Mouse (Mus musculus): ENCODE results near the gene Gm5678. TPM values are rescaled to one million over a fixed set of nuclear protein-coding genes. Genes with fewer than 3 reads are reported as not detected.

Gm5678 gene
- polyA plus RNA-seq, 1 experiment from 2014 or later = 8.0 TPM

DNA sequence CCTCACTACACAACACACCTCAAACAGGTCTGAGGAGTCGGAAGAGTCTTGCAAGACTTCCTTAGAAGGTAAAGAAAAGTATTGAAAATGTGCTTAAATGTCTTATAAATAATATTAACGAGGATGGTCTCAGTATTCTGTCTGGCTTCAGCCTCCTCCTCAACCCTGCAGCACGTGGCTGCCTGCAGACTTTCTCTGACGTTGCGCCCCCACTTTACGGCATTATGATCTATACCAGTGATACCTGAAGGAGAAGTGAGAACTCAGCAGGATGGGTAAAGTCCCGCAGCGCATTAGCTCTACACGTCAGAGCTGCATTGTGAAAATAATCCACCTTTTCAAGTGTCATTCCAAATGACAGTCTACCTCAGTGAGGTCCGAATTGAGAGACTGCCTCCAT, 33.4 kb upstream of the Gm5678 start:
- WGBS = 92% methylated on average over 10 of the region's 10 CpGs

DNA sequence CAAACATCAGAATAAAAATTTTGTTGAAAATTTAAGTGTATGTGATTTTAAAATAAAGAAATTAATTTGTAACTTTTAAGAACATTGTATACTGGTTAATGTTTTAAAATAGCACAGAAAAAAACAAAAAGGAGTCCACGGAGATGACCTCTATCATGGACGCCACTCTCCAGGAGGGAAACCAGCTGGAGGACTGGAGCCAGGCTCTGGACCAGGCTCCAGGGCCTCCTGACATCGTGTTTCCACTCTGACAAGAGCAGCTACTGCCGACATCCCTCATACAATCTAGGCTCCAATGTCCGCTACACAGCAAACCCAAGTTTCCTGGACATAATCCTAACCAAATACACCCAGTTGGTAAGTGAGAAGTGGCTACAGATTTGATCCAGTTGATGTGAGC, 32.1 kb upstream of the Gm5678 start:
- H3K4me3 ChIP-seq (ENCODE audit: low read depth, low read length) = no peak overlapping the region
- H3K4me1 ChIP-seq (replicated peaks; ENCODE audit: control insufficient read depth, insufficient read depth) = no peaks in the 10 kb centered on the region
- H3K36me3 ChIP-seq (ENCODE audit: control insufficient read depth, insufficient read depth, low read length) = no peaks in the 10 kb centered on the region
- H3K27ac ChIP-seq (replicated peaks) = no peak overlapping the region
- no peak overlapping the region for H3K9ac ChIP-seq (ENCODE audit: low read length)
- TF ChIP-seq CTCF (IDR thresholded peaks at IDR 0.05; ENCODE audit: low read depth) (no peak), EP300 (optimal IDR thresholded peaks at IDR 0.05) (no peak)
- 65% methylated on average over 5 of the region's 5 CpGs for WGBS
- ATAC-seq (ENCODE audit: low FRiP score, low TSS enrichment) (no peak), DNase-seq (ENCODE audit: low spot score) (no peak)
- no peaks in the 10 kb centered on the region for H3K27me3 ChIP-seq (ENCODE audit: control insufficient read depth, insufficient read depth, low read length)
- no peaks in the 10 kb centered on the region for H3K9me3 ChIP-seq (ENCODE audit: control insufficient read depth, low read length)
- no peak overlapping the region for H3K4me2 ChIP-seq (replicated peaks; ENCODE audit: low read depth)

More for the DNA sequence above, 33.4 kb upstream of the Gm5678 start:
- H3K27me3 ChIP-seq (ENCODE audit: control insufficient read depth, insufficient read depth, low read length) = no peaks in the 10 kb centered on the region
- H3K9me3 ChIP-seq (ENCODE audit: control insufficient read depth, low read length) = no peaks in the 10 kb centered on the region
- H3K36me3 ChIP-seq (ENCODE audit: control insufficient read depth, insufficient read depth, low read length) = no peaks in the 10 kb centered on the region
- H3K4me3 ChIP-seq (ENCODE audit: low read depth, low read length) = no peak overlapping the region
- H3K27ac ChIP-seq (replicated peaks) = no peak overlapping the region
- H3K4me2 ChIP-seq (replicated peaks; ENCODE audit: low read depth) = no peak overlapping the region
- ATAC-seq (ENCODE audit: low FRiP score, low TSS enrichment) (no peak), DNase-seq (ENCODE audit: low spot score) (no peak)
- H3K9ac ChIP-seq (ENCODE audit: low read length) = no peak overlapping the region
- TF ChIP-seq EP300 (optimal IDR thresholded peaks at IDR 0.05) (no peak), CTCF (IDR thresholded peaks at IDR 0.05; ENCODE audit: low read depth) (no peak)
- H3K4me1 ChIP-seq (replicated peaks; ENCODE audit: control insufficient read depth, insufficient read depth) = no peaks in the 10 kb centered on the region

- H3K9me3 ChIP-seq (ENCODE audit: control insufficient read depth, low read length) = no peaks in the 10 kb centered on the region
- H3K4me1 ChIP-seq (replicated peaks; ENCODE audit: control insufficient read depth, insufficient read depth) = no peaks in the 10 kb centered on the region
- no peak overlapping the region for H3K9ac ChIP-seq (ENCODE audit: low read length)
- no peaks in the 10 kb centered on the region for H3K27me3 ChIP-seq (ENCODE audit: control insufficient read depth, insufficient read depth, low read length)
- no peak overlapping the region for H3K27ac ChIP-seq (replicated peaks)
- H3K4me2 ChIP-seq (replicated peaks; ENCODE audit: low read depth) = no peak overlapping the region
- H3K4me3 ChIP-seq (ENCODE audit: low read depth, low read length) = no peak overlapping the region
- DNase-seq (ENCODE audit: low spot score) = no peak
- H3K36me3 ChIP-seq (ENCODE audit: control insufficient read depth, insufficient read depth, low read length) = no peaks in the 10 kb centered on the region
- TF ChIP-seq CTCF (IDR thresholded peaks at IDR 0.05; ENCODE audit: low read depth) (no peak), EP300 (optimal IDR thresholded peaks at IDR 0.05) (no peak)
- ATAC-seq (ENCODE audit: low FRiP score, low TSS enrichment) = no peak
- 98% methylated on average over 7 of the region's 7 CpGs for WGBS
Observed at GRCm38 (mm10) chr16:93596807-93597206, 31.1 kb upstream of the Gm5678 start.

DNA sequence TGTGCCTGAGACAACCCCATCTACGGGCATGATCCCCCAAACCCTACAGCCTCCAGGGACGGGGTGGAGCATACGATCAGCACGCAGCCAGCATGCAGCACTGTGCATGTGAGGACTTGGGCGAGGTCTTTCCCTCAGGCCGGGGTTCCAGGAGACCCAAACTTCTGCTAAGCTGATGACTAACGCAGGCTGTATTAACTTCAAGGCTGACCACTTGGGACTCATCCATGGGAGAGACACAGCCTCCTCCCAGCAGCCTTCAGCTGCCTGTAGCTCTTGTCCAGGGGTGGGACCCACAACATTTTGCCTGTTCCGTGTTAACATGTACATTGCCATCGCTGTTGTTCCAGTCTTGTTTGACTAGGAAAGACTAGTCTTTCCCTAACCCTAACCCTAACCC, 30.3 kb upstream of the Gm5678 start:
- H3K36me3 ChIP-seq (ENCODE audit: control insufficient read depth, insufficient read depth, low read length) = no peaks in the 10 kb centered on the region
- no peaks in the 10 kb centered on the region for H3K27me3 ChIP-seq (ENCODE audit: control insufficient read depth, insufficient read depth, low read length)
- DNase-seq (ENCODE audit: low spot score) = no peak
- no peak overlapping the region for H3K4me2 ChIP-seq (replicated peaks; ENCODE audit: low read depth)
- no peaks in the 10 kb centered on the region for H3K4me1 ChIP-seq (replicated peaks; ENCODE audit: control insufficient read depth, insufficient read depth)
- no peak for ATAC-seq (ENCODE audit: low FRiP score, low TSS enrichment)
- H3K9ac ChIP-seq (ENCODE audit: low read length) = no peak overlapping the region
- TF ChIP-seq EP300 (optimal IDR thresholded peaks at IDR 0.05) (no peak), CTCF (IDR thresholded peaks at IDR 0.05; ENCODE audit: low read depth) (no peak)
- 92% methylated on average over 9 of the region's 9 CpGs for WGBS
- no peak overlapping the region for H3K27ac ChIP-seq (replicated peaks)
- no peaks in the 10 kb centered on the region for H3K9me3 ChIP-seq (ENCODE audit: control insufficient read depth, low read length)
- H3K4me3 ChIP-seq (ENCODE audit: low read depth, low read length) = no peak overlapping the region

- TF ChIP-seq EP300 (optimal IDR thresholded peaks at IDR 0.05) = no peak
- no peak for TF ChIP-seq CTCF (IDR thresholded peaks at IDR 0.05; ENCODE audit: low read depth)
- DNase-seq (ENCODE audit: low spot score) (no peak), ATAC-seq (ENCODE audit: low FRiP score, low TSS enrichment) (no peak)
- H3K4me2 ChIP-seq (replicated peaks; ENCODE audit: low read depth) = no peak overlapping the region
- H3K36me3 ChIP-seq (ENCODE audit: control insufficient read depth, insufficient read depth, low read length) = no peaks in the 10 kb centered on the region
- no peak overlapping the region for H3K4me3 ChIP-seq (ENCODE audit: low read depth, low read length)
- WGBS = 76% methylated on average over 6 of the region's 6 CpGs
- no peaks in the 10 kb centered on the region for H3K9me3 ChIP-seq (ENCODE audit: control insufficient read depth, low read length)
- no peaks in the 10 kb centered on the region for H3K4me1 ChIP-seq (replicated peaks; ENCODE audit: control insufficient read depth, insufficient read depth)
- H3K27ac ChIP-seq (replicated peaks) = no peak overlapping the region
- H3K27me3 ChIP-seq (ENCODE audit: control insufficient read depth, insufficient read depth, low read length) = no peaks in the 10 kb centered on the region
- no peak overlapping the region for H3K9ac ChIP-seq (ENCODE audit: low read length)
Observed at GRCm38 (mm10) chr16:93599461-93599860, 28.4 kb upstream of the Gm5678 start.

- Histone ChIP-seq H3K4me2 (replicated peaks; ENCODE audit: low read depth) (peak within 1 kb of the TSS; percentile 82), H3K27me3 (ENCODE audit: control insufficient read depth, insufficient read depth, low read length) (no peaks in the 10 kb centered on the region), H3K36me3 (ENCODE audit: control insufficient read depth, insufficient read depth, low read length) (no peaks in the 10 kb centered on the region), H3K9ac (ENCODE audit: low read length) (peak within 1 kb of the TSS; percentile 82), H3K9me3 (ENCODE audit: control insufficient read depth, low read length) (no peaks in the 10 kb centered on the region), H3K4me3 (ENCODE audit: low read depth, low read length) (peak within 1 kb of the TSS; percentile 61), H3K27ac (replicated peaks) (peak within 1 kb of the TSS; percentile 97), H3K4me1 (replicated peaks; ENCODE audit: control insufficient read depth, insufficient read depth) (no peaks in the 10 kb centered on the region)
- TF ChIP-seq EP300 (optimal IDR thresholded peaks at IDR 0.05) = no peak
- TF ChIP-seq CTCF (IDR thresholded peaks at IDR 0.05; ENCODE audit: low read depth) = peak; percentile 28; the same call in 1 of the 2 replicates
- DNase-seq (ENCODE audit: low spot score) = peak; percentile 94
- ATAC-seq (ENCODE audit: low FRiP score, low TSS enrichment) = peak; percentile 90
- WGBS = under 1% methylated on average over 55 of the region's 55 CpGs
Observed at GRCm38 (mm10) chr16:93603439-93604212, 24.3 kb upstream of the Gm5678 start, which contains the start of gene Setd4. Setd4 (minus strand) TSS chr16:93604063.
